Mouse (Mus musculus): ENCODE data around the gene Camta1.

Camta1 gene

DNA sequence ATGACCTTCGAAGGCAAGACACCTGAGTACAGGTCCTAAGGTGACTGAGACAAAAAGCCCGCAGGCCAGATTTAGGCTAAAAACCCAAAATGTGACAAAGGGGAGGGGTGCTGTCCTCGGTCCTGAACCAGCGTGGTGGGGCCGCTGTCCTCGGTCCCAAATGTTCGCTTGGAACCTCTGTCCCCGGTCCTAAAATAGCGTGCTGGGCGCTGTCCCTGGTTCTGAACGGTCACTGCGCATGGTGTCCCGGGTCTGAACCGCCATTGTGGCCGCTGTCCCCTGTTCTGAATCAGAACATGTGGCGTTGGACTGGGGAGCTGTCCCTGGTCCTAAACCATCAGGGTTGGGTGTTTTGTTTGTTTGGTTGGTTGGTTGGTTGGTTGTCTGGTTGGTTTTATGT, 257.2 kb downstream of the Camta1 start:
- peak; percentile 92 for DNase-seq (ENCODE audit: low spot score)

- no peak for DNase-seq (ENCODE audit: low spot score)
Measured at GRCm38 (mm10) chr4:151603586-151603985, 258.1 kb downstream of the Camta1 start.

DNA sequence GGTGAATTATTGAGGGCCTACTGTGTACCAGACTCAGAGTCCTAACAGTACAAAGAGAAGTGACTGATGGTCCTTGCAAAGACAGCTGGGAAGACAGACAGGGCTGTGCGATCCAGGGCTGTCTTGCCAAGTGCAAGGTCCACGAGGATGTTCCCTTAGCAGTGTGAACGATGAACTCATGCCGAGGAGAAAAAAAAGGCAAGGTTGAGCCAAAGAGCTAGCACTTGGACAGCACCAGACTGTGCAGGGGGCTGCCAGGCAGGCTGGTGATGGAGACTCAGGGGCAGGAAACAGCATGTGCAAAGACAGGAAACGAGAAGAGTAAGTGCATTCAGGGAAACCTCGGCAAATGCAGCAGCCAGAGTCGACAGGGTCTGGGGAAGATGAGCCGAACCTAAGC, 266.6 kb downstream of the Camta1 start:
- DNase-seq (ENCODE audit: low spot score) = no peak

GRCm38 (mm10) chr4:151593042-151593441, 268.6 kb downstream of the Camta1 start:
- DNase-seq (ENCODE audit: low spot score) = no peak

DNA sequence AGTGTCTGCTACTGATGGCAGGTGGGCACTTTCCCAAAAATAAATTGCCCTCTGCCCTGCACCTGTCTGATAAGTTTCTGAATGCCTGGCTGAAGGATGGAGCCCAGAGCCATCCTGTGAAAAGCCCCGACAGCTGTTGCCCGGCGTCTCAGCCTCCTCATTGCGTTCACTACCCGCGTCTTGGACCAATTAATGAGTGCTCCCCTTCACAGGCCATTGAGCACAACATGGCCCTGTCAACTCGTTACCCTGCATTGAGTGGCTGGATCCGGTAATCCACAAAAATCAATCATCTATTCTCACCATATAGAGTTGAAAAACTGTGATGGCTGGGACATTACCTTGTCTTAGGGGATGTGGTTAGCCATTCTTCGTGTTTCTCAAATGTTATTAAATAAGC, 275.6 kb downstream of the Camta1 start:
- no peak for DNase-seq (ENCODE audit: low spot score)

DNA sequence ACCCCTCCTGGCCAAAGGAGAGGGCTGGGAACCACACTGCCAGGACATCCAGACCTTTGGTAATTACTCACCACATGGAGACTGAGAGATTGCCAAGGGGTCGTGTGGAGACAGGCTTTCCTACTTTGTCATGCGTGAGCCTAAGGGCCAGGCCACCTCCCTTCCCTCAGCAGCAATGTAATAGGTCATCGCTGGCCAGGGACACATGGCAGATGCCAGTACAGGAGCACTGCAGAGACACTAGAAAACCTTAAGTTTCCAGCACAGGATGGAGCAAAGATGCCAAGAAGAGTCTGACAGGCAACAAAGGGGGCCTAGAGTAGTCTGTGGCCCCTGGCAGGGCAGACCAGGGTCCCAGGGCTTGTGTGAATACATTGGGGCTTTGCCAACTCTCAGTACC, 283.7 kb downstream of the Camta1 start:
- DNase-seq (ENCODE audit: low spot score) = no peak

DNA sequence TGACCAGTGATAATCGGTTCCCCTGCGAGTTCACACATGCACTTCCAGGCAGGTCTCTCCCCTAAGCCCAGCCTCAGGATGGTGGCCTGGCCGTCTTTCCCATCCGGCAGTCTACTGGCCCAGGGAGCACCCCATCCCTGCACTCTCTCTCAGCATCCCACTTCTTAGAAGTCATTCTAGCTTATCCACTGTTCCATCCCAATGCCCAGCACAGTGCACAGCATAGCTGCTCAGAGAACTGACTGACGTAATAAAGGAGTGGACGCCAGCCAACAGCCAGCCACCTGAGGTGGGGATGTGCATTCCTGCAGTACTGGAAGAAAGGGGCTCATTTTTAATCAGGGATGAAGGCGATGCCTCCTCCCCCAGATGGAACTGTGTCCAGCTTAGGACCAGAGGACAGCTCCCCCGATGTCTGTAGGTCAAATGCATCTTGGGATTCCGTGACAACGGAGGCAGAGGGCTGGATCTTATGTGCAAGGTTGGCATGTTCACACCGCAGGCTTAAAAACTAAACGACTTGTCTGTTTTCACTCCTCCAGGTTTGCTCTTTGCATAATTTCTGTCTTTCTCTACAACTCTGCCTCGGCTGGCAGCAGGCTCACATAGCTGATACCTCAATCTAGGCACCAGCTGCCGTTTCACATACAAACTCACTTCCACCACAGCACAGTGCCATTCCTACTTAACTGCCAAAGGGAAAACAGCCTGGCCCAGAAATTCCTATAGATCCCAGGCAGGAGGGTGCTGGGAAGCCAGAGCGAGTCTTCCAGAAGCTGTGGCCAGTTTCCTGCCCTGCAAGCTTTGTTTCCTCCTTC, 285.2 kb downstream of the Camta1 start:
- DNase-seq (ENCODE audit: low spot score) = no peak

- no peak for DNase-seq (ENCODE audit: low spot score)
Measured at GRCm38 (mm10) chr4:151572716-151573115, 289.0 kb downstream of the Camta1 start.

GRCm38 (mm10) chr4:151569586-151569985, 292.1 kb downstream of the Camta1 start:
- DNase-seq (ENCODE audit: low spot score) = no peak

- no peak for DNase-seq (ENCODE audit: low spot score)
Measured at GRCm38 (mm10) chr4:151568887-151569286, 292.8 kb downstream of the Camta1 start.

DNA sequence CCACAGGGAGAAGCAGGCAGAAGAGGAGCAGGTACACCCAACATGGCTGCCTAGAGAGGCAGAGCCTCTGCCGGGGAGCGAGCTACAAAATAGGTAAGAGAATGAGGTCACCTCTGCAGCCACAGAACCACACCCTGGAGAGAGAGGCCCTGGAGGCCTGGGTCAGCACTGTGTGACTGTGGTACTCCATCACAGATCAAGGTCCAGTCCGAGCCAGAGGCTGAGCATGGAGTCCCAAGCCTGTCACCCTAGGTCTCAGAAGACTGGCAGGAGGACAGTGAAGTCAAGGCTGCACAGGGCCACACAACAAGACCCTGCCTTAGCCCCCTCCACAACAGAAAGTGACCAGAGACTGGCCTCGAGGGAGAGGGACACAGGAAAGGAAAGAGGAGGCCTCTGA, 294.6 kb downstream of the Camta1 start:
- no peak for DNase-seq (ENCODE audit: low spot score)

GRCm38 (mm10) chr4:151555505-151555904, 306.2 kb downstream of the Camta1 start:
- no peak for DNase-seq (ENCODE audit: low spot score)

GRCm38 (mm10) chr4:151549523-151549922, 312.2 kb downstream of the Camta1 start:
- DNase-seq (ENCODE audit: low spot score) = no peak

GRCm38 (mm10) chr4:151545452-151545851, 316.2 kb downstream of the Camta1 start:
- DNase-seq (ENCODE audit: low spot score) = no peak

DNA sequence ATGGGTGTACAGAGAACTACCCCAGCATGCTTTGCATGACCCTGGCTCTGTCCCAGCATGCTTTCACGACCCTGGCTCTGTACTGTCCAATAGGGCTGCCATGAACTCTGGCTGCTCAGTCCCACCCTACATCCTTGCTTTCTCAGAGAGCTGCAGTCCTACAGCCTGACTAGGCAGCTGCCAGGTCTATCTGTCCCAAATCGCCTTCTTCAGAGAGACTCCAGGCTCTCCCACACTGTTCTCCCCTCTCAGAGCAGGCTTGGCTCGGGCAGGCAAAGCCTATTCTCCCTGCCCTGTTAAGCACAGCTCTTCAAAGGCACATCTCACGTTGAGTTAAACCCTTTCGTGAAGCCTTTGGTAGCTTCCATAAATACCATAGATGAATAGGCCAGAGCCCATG, 317.5 kb downstream of the Camta1 start:
- DNase-seq (ENCODE audit: low spot score) = no peak

DNA sequence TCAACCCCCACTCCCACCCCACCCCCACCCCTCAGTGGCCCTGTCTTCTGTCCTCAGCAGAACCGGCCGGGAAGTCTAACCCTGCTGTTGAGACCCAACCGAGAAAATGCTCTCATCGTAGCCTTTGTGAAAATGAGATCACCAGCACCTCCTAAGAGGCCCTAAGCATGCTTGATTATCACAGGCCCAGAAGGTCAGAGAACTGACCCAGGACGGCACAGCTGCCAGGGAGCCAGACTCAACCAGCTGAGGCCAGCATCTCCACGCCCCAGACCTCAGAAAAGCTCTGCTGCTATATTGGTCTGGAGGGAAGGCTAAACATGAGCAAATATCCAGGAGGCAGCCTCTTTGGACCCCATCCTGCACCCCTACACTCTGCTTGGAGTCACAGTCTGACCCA, 321.1 kb downstream of the Camta1 start:
- DNase-seq (ENCODE audit: low spot score) = no peak

DNA sequence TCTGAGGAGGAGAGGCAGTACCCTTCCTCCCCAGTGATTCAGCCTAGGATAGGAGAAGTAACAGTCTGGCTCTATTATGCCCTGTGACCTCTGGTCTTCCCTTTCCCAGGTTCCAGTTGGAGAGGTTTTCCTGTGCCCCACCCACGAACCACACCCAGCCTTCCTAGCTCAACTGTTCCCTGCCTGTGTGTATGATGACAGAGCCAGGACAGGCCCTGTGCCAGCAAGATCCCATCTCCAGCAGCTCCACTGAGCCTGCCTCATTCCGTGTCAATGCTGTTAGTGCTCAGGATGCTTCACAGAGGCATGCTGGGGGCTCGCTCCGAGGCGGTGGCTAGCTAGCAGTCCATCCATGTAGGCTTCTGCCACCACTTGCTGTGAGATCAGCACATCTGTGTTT, 321.8 kb downstream of the Camta1 start:
- no peak for DNase-seq (ENCODE audit: low spot score)

GRCm38 (mm10) chr4:151539167-151539525, 322.5 kb downstream of the Camta1 start:
- no peak for DNase-seq (ENCODE audit: low spot score)

GRCm38 (mm10) chr4:151538446-151539166, 323.1 kb downstream of the Camta1 start:
- no peak for DNase-seq (ENCODE audit: low spot score)

DNA sequence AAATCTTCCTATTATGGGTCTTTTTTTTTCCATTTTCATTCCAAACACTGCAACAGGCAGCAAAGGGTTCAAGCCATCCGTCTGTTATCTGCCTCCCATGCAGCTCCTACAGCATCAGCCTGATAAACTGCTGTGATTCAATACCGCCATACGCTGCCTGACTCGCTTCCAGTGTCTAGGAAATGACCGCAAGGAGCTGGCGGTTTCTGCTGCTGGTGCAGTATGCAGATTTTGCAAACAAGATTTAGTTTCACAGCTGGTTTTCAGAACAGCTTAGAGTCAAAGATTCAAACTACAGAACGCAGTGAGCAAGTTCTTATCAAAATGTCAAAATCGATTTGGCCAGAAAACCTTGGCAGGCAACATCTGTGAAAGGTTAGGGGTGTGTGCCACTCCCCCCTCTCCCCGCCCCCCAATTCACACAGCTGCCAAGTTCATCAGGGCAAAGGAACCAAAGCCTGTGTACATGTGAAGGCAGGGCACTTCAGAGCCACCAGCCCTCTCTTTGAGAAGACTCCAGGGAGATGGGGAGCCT, 325.7 kb downstream of the Camta1 start:
- DNase-seq (ENCODE audit: low spot score) = no peak

DNA sequence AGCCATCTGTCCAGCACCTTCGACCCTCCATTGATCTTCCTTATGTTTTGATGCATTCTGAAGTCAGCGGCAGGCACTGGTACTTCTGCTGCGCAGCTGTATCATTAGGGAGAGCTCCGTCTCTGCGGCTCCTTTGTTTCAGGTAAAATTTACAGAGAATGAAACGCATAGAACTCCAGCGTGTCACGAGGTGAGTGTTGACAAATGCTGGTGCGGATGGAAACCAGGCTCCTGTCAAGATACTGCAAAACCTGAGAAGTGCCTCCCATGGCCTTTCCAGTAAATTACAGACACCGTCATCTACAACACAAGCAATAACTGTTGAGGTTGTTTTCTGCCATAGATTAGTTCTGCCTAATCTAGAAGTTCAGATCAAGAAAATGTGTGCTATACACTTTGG, 328.2 kb downstream of the Camta1 start:
- DNase-seq (ENCODE audit: low spot score) = no peak

- no peak for DNase-seq (ENCODE audit: low spot score)
Measured at GRCm38 (mm10) chr4:151528436-151528835, 333.2 kb downstream of the Camta1 start.

- no peak for DNase-seq (ENCODE audit: low spot score)
Measured at GRCm38 (mm10) chr4:151527763-151528162, 333.9 kb downstream of the Camta1 start.
